Mouse (Mus musculus) lung, postnatal 0 days (tissue): ENCODE measurements at regions not wholly inside any gene's neighbourhood (a gene's known extent, or its start where the extent isn't known, plus 50 kb on each side); places are given as distances from the start of the nearest gene placed in this dataset.

Source experiments
- CTCF ChIP-seq: IDR thresholded peaks from 2 replicates; pipeline ENCODE4 v1.5.1; 2016; ENCODE audit warnings: antibody characterized with exemption, mild to moderate bottlenecking
- EP300 ChIP-seq: IDR thresholded peaks from 2 replicates; pipeline ENCODE4 v1.6.1; 2016; ENCODE audit warnings: antibody characterized with exemption, mild to moderate bottlenecking, control low read depth

GRCm38 (mm10) chr5:33537017-33537416 lies 92.4 kb downstream of the Fam53a start:
- TF ChIP-seq CTCF, result no peak
- TF ChIP-seq EP300, result no peak
